Mouse (Mus musculus) liver, postnatal 0 days (tissue): ENCODE data around the gene Ddx18. TPM values are rescaled to one million over a fixed set of nuclear protein-coding genes. Genes with fewer than 3 reads are reported as not detected.

Source experiments
- ATAC-seq: fragments of 200-750 bp; cut with Nextera tagmentation; 2 replicates; pipeline ENCODE4 v1.8.0; 2017; ENCODE audit warnings: mild to moderate bottlenecking, moderate library complexity
- DNase-seq: peaks from one replicate; pipeline ENCODE4 v3.0.0-alpha.2; 2016
- H3K27ac ChIP-seq: fragments of 300-500 bp; sonication (generic); 2 replicates; pipeline ENCODE4 v1.5.1; 2014; ENCODE audit warnings: antibody characterized with exemption, moderate library complexity, mild to moderate bottlenecking, low read depth
- H3K27me3 ChIP-seq: fragments of 300-500 bp; sonication (generic); 2 replicates; pipeline ENCODE4 v1.6.1; 2014; ENCODE audit warnings: low read length, control low read depth, mixed read lengths; ENCODE audit not compliant: insufficient read depth
- H3K36me3 ChIP-seq: fragments of 300-500 bp; sonication (generic); replicated peaks from 2 replicates; pipeline ENCODE4 v1.6.1; 2014; ENCODE audit warnings: mild to moderate bottlenecking, control low read depth, low read length, moderate library complexity, mixed read lengths; ENCODE audit not compliant: insufficient read depth
- H3K4me1 ChIP-seq: fragments of 300-500 bp; sonication (generic); 2 replicates; pipeline ENCODE4 v1.6.1; 2014; ENCODE audit warnings: antibody characterized with exemption, mild to moderate bottlenecking, control low read depth; ENCODE audit not compliant: insufficient read depth
- H3K4me2 ChIP-seq: fragments of 300-500 bp; sonication (generic); 2 replicates; pipeline ENCODE4 v1.6.1; 2014; ENCODE audit warnings: low read depth, mild to moderate bottlenecking, low read length, moderate library complexity, mixed read lengths
- H3K4me3 ChIP-seq: fragments of 300-500 bp; sonication (generic); 2 replicates; pipeline ENCODE4 v1.5.1; 2014; ENCODE audit warnings: low read depth, low read length
- H3K9ac ChIP-seq: fragments of 300-500 bp; sonication (generic); replicated peaks from 2 replicates; pipeline ENCODE4 v1.6.1; 2014; ENCODE audit warnings: mild to moderate bottlenecking, moderate library complexity
- H3K9me3 ChIP-seq: fragments of 300-500 bp; sonication (generic); 2 replicates; pipeline ENCODE4 v1.6.1; 2016; ENCODE audit warnings: mild to moderate bottlenecking, control low read depth, low read length, mixed read lengths
- CTCF ChIP-seq: sonication (generic); IDR thresholded peaks from 2 replicates; pipeline ENCODE4 v1.5.1; 2016; ENCODE audit warnings: antibody characterized with exemption, low read depth
- EP300 ChIP-seq: IDR thresholded peaks from 2 replicates; pipeline ENCODE4 v1.6.1; 2016; ENCODE audit warnings: antibody characterized with exemption, low read depth, mild to moderate bottlenecking
- WGBS: fragments of 180-500 bp; shearing (Covaris S2); extraction: QIAGEN DNeasy Blood & Tissue Kit; methylation state at CpG from one replicate; pipeline ENCODE4 v1.1.7; 2014; ENCODE audit not compliant: insufficient replicate concordance; 5-methylcytosine and 5-hydroxymethylcytosine counted together
- polyA plus RNA-seq: library from polyadenylated mRNA; unstranded; fragments of >200 nt; fragmentation: Nextera tagmentation; extraction: Ambion mirVana; gene quantifications from 2 replicates; pipeline ENCODE4 v1.2.1, GENCODE M21; 2015

The Ddx18 gene
- polyA plus RNA-seq, 1 experiment from 2014 or later: 27.1 TPM

DNA sequence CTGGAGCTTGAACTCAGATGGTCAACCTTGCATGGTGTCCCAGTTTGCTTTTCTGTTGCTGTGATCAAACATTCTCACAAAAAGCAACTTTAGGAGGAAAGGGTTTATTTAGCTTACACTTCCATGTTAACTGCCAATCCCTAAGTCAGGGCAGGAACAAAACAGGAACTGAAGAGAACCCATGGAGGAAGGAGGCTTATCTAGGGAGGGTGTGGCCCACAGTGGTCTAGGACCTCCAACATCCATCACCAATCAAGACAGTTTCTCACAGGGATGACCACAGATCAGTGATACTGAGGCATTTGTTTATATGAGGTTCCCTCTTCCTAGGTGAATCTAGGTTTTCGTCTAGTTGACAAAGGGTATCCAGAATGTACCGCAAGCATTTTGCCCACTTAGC, 55.8 kb downstream of the Ddx18 start:
- Histone ChIP-seq H3K4me2 (no peak overlapping the region), H3K27ac (no peak overlapping the region), H3K4me1 (no peaks in the 10 kb centered on the region), H3K36me3 (no peaks in the 10 kb centered on the region), H3K4me3 (no peak overlapping the region), H3K9me3 (no peaks in the 10 kb centered on the region), H3K9ac (no peak overlapping the region), H3K27me3 (no peaks in the 10 kb centered on the region)
- TF ChIP-seq EP300 (no peak), CTCF (no peak)
- ATAC-seq: no peak
- DNase-seq: no peak
- WGBS: 84% methylated on average over 2 of the region's 2 CpGs

DNA sequence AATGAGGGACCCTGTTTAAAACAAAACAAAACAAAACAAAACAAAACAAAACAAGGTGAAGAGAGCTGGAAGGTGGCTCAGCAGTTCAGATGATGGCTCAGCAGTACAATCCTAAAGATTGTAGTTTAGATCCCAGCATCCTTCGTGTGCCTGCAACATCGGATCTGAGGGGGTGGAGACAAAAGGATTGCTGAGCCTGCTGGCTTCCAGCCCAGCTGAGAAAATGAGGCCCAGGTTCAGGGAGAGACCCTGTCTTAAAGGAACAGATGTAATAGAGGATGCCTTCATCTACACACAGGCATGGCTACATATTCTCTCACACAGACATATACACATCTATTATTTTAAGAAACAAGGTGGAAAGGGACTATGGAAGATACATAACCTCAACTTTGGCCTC, 56.6 kb downstream of the Ddx18 start:
- H3K9me3 ChIP-seq: no peaks in the 10 kb centered on the region
- 67% methylated on average over 2 of the region's 2 CpGs for WGBS
- H3K36me3 ChIP-seq: no peaks in the 10 kb centered on the region
- no peak overlapping the region for H3K4me3 ChIP-seq
- ATAC-seq (no peak), DNase-seq (no peak)
- no peaks in the 10 kb centered on the region for H3K27me3 ChIP-seq
- H3K9ac ChIP-seq: no peak overlapping the region
- TF ChIP-seq CTCF (no peak), EP300 (no peak)
- H3K4me2 ChIP-seq: no peak overlapping the region
- no peak overlapping the region for H3K27ac ChIP-seq
- no peaks in the 10 kb centered on the region for H3K4me1 ChIP-seq

DNA sequence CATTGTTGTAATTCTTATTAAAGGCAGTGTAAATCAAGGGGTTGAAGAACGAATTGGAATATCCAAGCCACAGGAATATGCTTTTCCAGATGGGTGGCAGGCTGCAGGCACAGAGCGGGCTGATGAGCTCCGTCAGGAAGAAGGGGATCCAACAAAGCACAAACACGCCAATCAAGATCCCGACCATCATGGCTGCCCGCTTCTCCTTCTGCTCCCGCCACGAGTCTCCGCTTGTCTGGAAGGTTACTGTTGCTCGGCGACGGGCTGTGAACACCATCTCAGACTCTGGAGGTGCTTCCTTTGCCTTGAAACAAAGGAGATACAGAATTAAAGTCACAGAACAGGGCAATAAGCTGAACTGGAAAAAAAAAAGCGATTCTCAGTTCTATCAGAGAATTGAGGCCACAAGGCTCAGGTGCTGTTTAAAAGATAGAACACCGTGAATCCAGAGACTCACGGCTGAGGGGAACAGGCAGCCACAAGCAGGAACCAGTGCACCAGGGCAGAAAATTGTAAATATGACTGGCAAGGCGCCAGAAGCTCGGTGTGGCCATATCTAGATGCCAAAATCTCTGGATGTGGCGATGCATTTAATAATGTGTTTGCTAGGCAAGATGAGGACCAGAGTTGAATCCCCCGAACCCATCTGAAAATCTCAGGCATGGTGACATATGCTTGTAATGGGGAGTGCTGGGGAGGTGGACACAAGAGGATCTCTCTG, 57.2 kb downstream of the Ddx18 start:
- H3K4me1 ChIP-seq: no peaks in the 10 kb centered on the region
- H3K9ac ChIP-seq: no peak overlapping the region
- WGBS: 83% methylated on average over 19 of the region's 19 CpGs
- H3K4me2 ChIP-seq: no peak overlapping the region
- no peaks in the 10 kb centered on the region for H3K27me3 ChIP-seq
- no peak overlapping the region for H3K27ac ChIP-seq
- H3K36me3 ChIP-seq: no peaks in the 10 kb centered on the region
- no peaks in the 10 kb centered on the region for H3K9me3 ChIP-seq
- no peak for ATAC-seq
- no peak overlapping the region for H3K4me3 ChIP-seq
- DNase-seq: no peak
- TF ChIP-seq CTCF (no peak), EP300 (no peak)

DNA sequence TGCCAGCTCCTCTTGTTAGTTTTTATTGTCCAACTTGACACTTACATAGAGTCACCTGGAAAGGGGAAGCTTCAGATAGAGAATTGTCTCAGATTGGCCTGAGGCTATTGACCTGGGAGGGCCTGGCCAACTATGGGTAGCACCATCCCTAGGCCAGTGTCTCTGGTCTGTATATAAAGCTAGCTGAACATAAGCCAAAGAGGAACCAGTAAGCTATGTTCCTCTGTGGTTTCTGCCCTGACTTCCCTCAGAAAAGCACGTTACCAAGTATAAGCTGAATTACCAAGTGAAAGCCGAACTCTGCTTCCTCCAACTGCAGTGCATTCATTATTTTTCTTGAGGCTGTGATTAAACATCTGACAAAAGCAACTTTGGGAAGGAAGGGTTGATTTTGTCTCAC, 59.1 kb downstream of the Ddx18 start:
- Histone ChIP-seq H3K9me3 (no peaks in the 10 kb centered on the region), H3K27ac (no peak overlapping the region), H3K27me3 (no peaks in the 10 kb centered on the region), H3K4me3 (no peak overlapping the region), H3K4me1 (no peaks in the 10 kb centered on the region), H3K9ac (no peak overlapping the region), H3K4me2 (no peak overlapping the region), H3K36me3 (no peaks in the 10 kb centered on the region)
- DNase-seq (no peak), ATAC-seq (no peak)
- WGBS: 34% methylated on average over 2 of the region's 2 CpGs
- TF ChIP-seq EP300: no peak
- no peak for TF ChIP-seq CTCF

Other genes starting within 250 kb of the Ddx18 start
- gene Insig2, start 235.4 kb downstream of the Ddx18 start, polyA plus RNA-seq: 42.5 and 47.7 TPM in 2 replicates
- gene Ccdc93, start 136.9 kb downstream of the Ddx18 start, polyA plus RNA-seq: 2.9 and 3.1 TPM in 2 replicates
- not detected in 2 replicates for gene Htr5b, start 39.5 kb downstream of the Ddx18 start, polyA plus RNA-seq